Mouse (Mus musculus) WW6 (cell line): ENCODE data around the gene Lsm4.
A peak's percentile ranks its signal among the peaks of the same experiment; 100 is the strongest.

ENCODE experiments used
- DNase-seq: peaks from one replicate; pipeline ENCODE4 v3.0.0-alpha.2; 2013; ENCODE audit warnings: low read depth, low spot score

Gene Lsm4

DNA sequence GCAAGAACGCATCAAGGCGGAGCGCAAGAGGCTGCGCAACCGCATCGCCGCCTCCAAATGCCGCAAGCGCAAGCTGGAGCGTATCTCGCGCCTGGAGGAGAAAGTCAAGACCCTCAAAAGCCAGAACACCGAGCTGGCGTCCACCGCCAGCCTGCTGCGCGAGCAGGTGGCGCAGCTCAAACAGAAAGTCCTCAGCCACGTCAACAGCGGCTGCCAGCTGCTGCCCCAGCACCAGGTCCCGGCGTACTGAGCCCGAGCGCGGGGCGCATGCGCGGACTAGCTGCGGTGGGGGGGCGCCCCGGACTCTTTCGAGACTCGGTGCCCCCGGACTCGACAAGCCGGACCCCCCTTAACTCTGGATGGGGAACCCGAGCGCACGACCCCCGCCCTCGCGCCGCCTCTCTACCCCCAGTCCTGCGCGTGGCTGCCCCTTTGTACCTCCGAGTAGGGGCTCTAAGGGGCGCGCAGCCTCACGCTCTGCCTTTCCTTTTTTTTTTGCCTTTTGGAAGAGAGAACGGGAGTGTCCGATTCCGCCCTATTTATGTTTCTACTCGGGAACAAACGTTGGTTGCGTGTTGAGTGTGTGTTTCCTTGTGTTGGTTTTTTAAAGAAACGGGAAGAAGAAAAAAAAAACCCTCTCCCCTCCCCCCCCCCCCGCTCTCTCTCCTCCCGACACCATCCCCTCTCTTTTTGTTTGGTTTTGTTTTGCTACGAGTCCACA lies 26.9 kb downstream of the Lsm4 start:
- DNase-seq, result no peak

DNA sequence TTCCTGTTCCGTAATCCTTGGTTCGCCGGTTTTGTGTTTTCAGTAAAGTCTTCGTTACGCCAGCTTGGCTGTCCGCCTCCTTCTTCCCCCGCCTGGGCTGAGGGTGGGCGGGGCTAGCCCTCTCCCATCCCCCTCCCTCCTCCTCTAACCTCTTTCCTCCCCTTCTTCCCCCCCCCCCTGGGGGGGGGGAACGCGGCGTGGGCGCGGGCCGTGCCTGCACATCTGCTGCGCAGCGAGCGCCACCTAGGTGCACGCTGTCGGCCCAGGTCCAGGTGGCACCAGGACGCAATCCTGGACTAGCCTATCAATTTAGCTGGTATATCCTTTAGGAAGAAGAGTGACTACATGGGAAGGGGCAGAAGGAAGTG lies 27.5 kb downstream of the Lsm4 start:
- DNase-seq, result peak; percentile 88

DNA sequence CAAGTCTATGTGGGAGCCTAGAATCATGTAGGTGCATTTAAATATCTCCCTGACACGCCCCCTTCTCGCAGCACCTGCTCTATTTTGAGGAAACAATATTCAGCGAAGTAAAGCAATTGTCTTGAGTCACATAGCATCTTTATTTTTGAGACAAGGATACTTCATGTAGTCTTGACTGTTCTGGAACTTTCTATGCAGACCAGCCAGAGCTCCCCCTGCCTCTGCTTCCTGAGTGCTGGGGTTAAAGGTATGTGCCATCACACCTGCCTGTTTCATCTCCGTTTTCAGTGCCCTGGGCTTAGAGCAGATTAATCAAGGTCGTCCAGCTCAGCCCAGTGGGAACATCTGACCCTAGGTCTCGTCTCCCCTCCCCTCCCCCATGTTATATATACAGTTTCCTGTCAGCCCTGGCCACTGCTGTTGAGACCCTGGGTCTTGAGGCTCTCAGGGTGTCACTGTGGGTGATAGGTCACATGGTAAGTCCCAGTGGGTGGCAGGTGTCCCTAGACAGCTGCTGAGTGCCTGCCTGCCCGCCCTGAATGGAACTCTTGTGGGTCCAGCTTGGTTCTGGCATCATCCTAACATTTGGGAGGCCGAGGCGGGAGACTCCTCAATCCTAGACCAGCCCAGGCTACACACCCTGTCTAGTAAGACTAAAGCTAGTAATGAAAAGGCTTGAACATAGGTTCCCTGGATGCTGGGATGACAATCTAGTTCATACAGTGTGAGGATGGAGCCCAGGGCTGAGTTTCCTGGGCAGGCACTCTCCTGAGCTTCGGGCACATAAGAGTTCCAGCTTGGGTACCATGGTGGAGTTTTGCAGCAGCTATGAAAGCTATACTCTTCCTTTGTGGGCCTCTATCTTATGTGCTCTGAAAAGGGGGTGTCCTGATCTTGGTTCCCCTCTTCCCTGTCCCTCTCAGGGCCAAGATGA lies 28.3 kb downstream of the Lsm4 start:
- no peak for DNase-seq

DNA sequence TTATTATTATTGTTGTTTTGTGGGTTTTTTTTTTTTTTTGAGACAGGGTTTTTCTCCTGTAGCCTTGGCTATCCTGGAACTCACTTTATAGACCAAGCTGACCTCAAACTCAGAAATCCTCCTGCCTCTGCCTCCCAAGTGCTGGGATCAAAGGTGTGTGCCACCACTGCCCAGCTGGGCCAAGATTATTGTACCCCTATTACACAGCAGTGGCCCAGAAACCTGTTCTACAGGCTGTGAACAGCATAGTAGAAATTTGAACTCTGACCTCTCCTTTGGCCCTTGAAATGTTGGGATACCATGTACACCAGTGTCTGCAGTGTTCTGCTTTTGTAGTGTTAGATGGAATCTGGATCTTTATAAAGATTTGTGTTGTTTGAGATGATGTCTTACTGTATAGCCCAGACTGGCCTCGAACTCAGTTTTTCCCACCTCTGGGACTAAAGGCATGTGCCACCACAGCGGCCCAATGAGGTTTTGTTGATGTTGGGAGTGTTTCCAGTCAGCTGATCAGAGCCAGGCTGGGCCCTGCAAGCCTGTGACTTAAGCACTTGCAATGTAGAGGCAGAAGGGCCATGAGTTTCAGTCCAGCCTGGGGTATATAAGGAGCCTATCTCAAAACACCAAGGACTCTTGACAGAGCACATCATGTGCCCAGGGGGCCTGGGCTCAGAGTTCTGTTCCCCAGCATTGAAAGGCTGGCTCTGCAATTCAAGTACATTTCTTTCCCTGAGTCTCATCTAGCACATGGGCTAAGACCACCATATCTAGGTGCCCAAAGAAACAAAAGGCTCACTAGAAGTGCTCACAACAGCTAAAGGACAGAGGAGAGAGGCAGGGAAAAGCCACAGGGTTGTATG lies 29.2 kb downstream of the Lsm4 start:
- DNase-seq, result no peak

- DNase-seq, result no peak
Observed at GRCm38 (mm10) chr8:70702842-70703182, 29.8 kb downstream of the Lsm4 start.

DNA sequence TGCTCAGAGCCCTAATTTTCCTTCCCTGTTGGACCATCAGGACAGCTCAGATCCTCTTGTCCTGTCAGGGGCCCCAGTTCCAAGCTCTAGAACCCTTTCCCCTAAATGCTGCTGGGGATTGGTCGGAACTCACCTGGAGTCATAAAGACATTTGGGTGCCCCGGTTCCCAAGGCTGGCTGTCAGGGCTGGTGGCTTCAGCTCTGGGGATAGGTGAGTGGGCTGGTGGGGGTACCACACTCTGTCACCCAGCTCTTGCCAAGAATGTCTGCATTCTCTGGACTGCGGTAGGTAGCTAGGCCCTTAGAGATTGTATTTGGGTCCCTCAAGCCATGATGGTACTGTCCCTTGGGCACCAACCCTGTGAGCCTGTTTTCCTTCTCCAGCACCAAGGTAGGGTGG lies 30.2 kb downstream of the Lsm4 start, which contains the start of gene Iqcn:
Gene Iqcn (plus strand): TSS at position 171 of the 400 bp plus-strand sequence.
- no peak for DNase-seq

DNA sequence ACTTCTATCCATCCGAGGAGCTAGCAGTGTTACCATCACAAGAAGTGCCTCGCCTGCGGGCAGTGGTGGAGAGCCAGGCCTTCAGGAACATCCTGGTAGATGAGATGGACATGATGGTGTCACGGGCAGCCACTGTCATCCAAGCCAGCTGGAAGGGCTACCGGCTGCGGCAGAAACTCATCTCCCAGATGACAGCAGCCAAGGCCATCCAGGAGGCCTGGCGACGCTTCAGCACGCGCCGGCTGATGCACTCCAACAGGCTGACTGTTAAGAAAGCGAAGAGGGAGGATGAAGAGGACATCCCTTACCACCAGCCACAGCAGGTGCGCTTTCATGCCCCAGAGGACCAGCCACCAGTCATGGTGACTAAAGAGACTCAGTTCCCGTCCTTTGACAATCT lies 35.2 kb downstream of the Lsm4 start:
- DNase-seq, result no peak

DNA sequence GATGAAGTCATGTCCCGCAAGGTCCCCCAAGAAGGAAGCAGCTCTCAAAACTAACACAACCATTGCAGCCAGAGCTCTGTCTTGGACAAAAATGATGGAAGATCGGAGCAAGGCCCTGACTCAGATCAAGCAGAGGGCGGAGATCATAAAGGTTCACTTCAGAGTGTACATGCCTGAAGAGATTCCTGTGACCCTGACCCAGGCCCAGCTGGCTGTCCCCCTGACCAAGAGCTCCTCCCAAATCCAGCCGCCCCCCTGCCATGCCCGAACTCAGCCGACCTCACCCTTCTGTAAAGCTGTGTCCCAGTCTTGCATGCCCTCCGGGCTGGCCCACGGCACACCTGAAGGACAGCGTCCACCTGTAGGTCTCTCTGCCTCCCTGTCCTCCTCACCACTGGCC lies 36.7 kb downstream of the Lsm4 start:
- DNase-seq, result no peak

DNA sequence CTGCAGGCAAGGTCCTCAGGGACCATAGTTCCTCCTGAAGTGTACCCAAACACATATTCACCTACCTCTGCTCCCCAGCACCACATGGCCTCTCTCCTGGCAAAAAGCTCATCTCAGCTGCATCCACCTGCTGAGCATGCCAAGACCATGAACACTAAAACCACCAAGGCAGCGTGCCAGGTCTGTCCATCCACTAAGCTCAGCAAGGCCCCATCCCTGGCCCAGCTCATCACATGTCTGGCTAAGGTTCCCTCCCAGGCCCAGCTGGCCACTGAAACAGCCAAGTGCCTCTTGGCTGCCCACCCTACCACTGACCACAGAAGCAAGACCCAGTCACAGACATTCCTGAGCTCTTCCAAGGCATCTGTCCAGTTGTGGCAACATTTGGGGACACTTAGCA lies 37.2 kb downstream of the Lsm4 start:
- DNase-seq, result no peak

DNA sequence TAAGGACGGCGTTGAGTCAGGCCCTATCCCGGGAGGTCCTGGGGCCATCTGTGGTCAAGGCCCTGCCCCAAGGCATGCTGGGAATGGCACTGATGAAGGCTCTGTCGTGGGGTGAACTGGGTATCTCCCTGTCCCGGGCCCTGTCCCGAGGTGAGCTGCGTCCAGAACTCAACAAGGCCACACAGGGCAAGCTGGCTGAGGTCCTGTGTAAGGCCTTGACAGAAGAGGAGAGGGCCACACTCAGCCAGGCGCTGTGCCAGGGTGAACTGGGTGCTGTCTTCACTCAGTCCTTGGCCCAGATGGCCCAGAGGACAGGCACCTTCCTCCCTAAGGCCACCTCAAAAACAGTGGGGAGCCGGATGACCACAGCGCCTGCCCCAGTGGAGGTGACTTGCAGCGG lies 38.0 kb downstream of the Lsm4 start:
- DNase-seq, result no peak

- DNase-seq, result no peak
Observed at GRCm38 (mm10) chr8:70713991-70714390, 40.9 kb downstream of the Lsm4 start.

GRCm38 (mm10) chr8:70715086-70715485 lies 42.0 kb downstream of the Lsm4 start:
- DNase-seq, result no peak

DNA sequence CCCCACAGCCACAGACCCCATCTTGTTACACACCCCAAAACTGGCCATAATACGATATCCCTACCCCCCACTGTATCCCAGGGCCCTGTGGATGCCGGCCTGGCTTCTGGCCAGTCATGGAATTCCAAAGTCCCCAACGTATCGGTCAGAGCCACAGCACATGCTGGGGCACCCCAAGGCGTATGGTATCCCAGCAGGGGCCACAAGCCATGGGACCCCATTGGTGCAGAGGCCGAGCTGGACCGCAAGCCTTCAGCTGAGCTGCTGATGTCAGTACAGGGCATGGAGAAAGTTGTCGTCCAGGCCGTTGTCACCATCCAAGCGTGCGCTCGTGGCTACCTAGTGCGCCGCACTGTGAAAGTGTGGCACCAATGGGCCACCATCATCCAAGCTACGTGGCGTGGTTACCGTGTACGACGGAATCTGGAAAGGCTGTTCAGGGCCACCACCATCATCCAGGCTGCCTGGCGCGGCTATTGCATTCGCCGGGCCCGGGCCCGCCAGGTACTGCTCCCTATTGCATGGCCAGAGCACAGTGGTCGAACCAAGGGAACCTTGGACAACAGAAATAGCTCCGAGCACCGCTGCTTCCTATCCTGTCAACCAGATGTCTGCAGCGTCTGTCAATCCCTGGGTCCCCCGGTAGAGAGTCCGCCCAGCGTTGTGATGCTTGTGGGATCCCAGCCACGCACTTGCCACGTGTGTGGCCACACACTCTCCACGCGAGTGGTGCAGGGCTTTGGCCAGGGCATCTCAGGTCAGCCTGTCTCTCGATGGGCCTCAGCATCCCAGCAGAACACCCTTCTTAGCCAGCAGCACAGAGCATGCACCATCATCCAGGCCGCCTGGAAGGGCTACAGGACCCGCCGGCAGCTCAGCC lies 43.7 kb downstream of the Lsm4 start:
- DNase-seq, result peak; percentile 33

GRCm38 (mm10) chr8:70718297-70718696 lies 45.2 kb downstream of the Lsm4 start, which contains the start of gene Gm3336:
Gene Gm3336, plus strand, starts transcription at chr8:70718543.
- peak; percentile 74 for DNase-seq

- no peak for DNase-seq
Observed at GRCm38 (mm10) chr8:70719796-70720270, 46.8 kb downstream of the Lsm4 start.

DNA sequence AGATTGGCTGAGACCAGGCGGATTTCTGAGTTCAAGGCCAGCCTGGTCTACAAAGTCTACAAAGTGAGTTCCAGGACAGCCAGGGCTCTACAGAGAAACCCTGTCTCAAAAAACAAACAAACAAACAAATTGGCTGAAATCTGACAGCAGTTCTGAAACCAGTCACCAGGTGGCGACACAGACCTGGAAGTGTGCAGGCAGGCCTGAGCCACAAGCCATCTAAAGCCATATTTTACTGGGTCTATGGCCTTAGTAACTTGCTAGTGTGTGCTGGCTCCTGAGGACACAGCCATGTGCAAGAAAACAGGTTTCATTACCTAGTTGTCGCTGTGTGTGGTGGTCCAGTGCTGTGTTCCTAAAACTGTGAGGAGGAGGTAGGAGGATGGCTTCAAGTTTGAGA lies 47.7 kb downstream of the Lsm4 start:
- no peak for DNase-seq

DNA sequence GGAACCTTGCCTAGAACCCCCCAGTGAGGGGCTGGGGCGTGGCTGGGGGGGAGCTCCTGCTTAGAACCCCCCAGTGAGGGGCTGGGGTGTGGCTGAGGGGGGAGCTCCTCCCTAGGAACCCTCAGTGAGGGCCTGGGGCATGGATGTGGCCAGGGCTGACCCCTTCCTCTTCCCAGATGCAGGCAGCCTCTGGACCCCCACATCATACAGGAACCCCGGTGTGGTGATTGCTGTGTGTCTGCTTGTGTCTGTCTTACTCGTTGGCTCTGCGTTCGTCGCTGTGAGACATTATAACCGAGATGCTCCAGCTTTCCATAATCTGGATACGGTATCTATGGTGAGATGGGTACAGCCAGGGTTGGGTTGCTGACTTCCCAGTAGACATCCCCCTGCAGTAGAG lies 48.6 kb downstream of the Lsm4 start:
- no peak for DNase-seq

GRCm38 (mm10) chr8:70723486-70724210 lies 50.6 kb downstream of the Lsm4 start, which contains the start of gene Pde4c:
Gene Pde4c, plus strand, starts transcription at chr8:70723720.
- no peak for DNase-seq

DNA sequence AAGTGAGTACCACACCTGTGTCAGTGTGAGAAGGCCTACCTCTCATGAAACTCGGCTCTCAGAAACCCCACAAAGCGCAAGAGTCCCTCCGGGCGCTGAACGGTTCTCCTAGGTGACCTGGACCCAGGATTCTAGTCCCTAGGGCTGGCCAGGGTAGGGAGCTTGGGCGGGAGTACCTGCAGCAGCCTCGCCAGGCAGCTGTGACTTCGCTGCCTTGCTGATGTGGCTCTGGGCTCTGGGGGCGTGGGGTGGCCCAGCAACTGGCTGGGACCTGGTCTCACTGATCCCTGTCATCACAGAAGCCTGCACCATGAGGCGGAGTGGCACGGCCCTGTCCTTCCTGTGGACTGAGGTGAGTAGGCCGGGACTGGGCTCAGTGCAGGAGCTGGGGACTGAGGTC lies 51.2 kb downstream of the Lsm4 start:
- DNase-seq, result no peak

- DNase-seq, result no peak
Observed at GRCm38 (mm10) chr8:70725792-70726447, 52.9 kb downstream of the Lsm4 start.
